Mouse (Mus musculus): ENCODE data around the gene Ercc6. TPM values are rescaled to one million over a fixed set of nuclear protein-coding genes. Genes with fewer than 3 reads are reported as not detected.

The Ercc6 gene
- polyA plus RNA-seq, 1 experiment from 2014 or later: 19.0 TPM

DNA sequence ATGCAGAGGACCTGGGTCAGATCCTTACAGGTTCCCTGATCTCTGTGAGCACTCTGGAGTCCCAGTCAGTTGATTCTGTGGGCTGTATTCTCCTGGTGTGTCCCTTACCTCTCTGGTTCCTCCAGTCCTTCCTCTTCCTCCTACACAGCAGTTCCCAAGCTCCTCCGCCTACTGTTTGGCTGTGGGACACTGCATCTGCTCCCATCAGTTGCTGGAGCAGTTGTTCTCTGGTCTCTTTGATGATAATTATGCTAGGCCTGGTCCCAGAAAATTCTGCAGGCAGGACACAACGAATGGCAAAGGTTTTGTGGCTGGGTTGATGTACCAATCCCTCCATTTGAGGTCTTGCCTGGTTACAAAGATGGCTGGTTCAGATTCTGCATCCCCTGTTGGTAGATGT, 12.0 kb upstream of the Ercc6 start:
- H3K4me1 ChIP-seq: no peaks in the 10 kb centered on the region
- ATAC-seq (ENCODE audit: insufficient number of reproducible peaks, low FRiP score, low TSS enrichment, low read depth): no peak
- no peak overlapping the region for H3K27ac ChIP-seq
- WGBS: 58% methylated on average over 2 of the region's 2 CpGs
- no peak overlapping the region for H3K9ac ChIP-seq
- H3K27me3 ChIP-seq: no peaks in the 10 kb centered on the region
- no peak overlapping the region for H3K4me2 ChIP-seq
- H3K36me3 ChIP-seq: no peaks in the 10 kb centered on the region
- no peaks in the 10 kb centered on the region for H3K9me3 ChIP-seq
- no peak overlapping the region for H3K4me3 ChIP-seq

DNA sequence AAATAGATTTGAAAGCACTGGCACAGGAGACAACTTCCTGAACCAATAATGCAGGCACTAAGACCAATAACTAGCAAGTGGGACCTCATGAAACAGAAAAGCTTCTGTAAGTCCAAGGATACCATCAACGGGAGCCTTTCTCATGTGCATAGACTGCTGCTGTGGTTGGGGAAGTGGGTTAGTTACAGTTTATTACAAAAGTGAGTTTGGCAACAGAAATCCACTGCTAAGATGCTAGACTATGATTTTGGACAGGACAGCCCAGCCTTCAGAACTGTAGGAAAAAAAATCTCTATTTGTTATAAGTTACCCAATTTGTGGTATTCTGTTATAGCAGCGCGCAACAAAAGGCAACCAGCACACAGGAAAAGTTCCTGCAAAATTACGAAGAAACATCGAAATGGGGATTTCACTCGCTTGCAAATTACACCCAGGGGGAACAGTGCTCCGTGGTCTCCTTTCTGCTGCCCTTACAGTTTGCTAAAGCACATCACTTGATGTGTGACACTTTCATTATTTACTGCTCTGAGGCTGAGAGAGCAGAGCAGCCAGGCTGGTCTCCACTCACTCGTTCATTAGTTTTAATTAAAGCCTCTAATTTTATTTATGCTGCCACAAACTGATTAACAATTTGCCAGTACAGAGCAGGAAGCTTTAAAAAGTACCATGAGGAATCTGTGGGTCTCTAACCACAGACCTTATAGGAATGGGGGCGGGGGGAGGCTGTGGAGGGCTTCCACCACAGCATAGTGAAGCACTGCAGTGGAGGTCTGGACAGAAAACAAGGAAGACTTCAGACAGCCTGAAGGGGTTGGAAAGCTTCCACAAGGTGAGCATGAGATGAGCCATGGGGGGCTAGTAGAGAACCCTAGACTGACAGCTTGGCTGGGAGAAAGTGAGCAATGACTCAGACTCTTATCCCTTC, 10.3 kb upstream of the Ercc6 start:
- H3K27ac ChIP-seq: no peak overlapping the region
- no peak overlapping the region for H3K9ac ChIP-seq
- H3K4me3 ChIP-seq: no peak overlapping the region
- no peaks in the 10 kb centered on the region for H3K36me3 ChIP-seq
- H3K4me2 ChIP-seq: no peak overlapping the region
- no peaks in the 10 kb centered on the region for H3K9me3 ChIP-seq
- WGBS: 53% methylated on average over 9 of the region's 9 CpGs
- no peaks in the 10 kb centered on the region for H3K27me3 ChIP-seq
- ATAC-seq (ENCODE audit: insufficient number of reproducible peaks, low FRiP score, low TSS enrichment, low read depth): no peak
- H3K4me1 ChIP-seq: no peaks in the 10 kb centered on the region

DNA sequence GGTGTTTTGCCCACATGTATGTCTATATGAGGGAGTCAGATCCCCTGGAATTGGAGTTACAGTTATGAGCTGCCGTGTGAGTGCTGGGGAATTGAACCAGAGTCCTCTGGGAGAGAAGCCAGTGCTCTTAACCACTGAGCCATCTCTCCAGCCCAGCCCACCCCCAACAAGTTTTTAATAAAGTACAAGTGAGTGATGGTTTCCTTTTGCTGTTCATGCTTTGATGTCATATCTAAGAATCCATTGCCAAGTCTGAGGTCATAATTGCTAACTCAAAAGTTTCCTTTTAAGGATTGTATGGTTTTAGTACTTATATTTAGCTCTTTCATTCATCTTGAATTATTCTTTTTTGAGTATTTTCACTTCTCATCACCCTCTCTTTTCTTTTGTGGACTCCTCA, 9.4 kb upstream of the Ercc6 start:
- WGBS: 68% methylated on average over 1 of the region's 1 CpGs
- Histone ChIP-seq H3K9ac (no peak overlapping the region), H3K27me3 (no peaks in the 10 kb centered on the region), H3K4me1 (no peaks in the 10 kb centered on the region), H3K9me3 (no peaks in the 10 kb centered on the region), H3K4me3 (no peak overlapping the region), H3K27ac (no peak overlapping the region), H3K4me2 (no peak overlapping the region), H3K36me3 (no peaks in the 10 kb centered on the region)
- no peak for ATAC-seq (ENCODE audit: insufficient number of reproducible peaks, low FRiP score, low TSS enrichment, low read depth)

DNA sequence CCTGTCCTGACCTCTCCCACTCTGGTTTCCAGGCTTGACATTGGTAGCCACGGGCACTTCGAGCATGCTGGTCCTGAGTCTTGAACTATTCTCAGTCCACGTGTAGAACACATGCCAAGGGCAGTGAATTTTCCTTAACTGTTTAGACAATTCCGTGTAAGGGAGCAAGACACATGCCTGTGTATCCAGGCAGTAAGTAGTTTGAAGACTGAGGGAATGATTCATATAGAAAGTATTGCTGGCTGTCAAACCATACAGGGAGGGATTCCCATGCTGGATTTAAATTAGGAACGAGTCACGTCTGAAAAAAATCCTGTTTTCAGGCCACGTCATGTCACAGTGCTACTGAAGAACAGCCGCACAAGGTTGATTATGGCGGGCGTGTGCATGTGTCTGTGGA, 7.0 kb upstream of the Ercc6 start:
- no peak overlapping the region for H3K4me3 ChIP-seq
- no peaks in the 10 kb centered on the region for H3K36me3 ChIP-seq
- no peak overlapping the region for H3K27ac ChIP-seq
- no peaks in the 10 kb centered on the region for H3K4me1 ChIP-seq
- no peaks in the 10 kb centered on the region for H3K9me3 ChIP-seq
- no peak overlapping the region for H3K9ac ChIP-seq
- H3K4me2 ChIP-seq: no peak overlapping the region
- WGBS: 76% methylated on average over 10 of the region's 10 CpGs
- no peaks in the 10 kb centered on the region for H3K27me3 ChIP-seq
- no peak for ATAC-seq (ENCODE audit: insufficient number of reproducible peaks, low FRiP score, low TSS enrichment, low read depth)

DNA sequence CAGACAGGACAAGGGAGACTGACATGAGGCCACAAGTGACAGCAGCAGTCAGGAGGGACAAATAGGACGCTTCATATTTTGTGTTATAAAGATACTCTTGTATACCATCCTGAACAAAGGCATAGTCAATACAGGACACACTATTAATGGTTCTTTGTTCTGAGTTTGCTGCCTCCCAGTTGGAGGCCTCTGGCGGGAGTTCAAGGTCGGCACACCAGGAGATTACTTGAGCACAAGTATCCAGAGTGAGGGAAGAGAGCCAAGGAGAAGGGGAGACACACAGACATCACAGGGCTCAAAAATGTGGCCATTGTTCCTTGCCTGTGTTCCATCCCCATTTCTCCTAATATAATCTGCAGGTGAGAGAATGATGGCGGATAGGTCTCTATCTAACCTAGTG, 6.1 kb upstream of the Ercc6 start:
- Histone ChIP-seq H3K27me3 (no peaks in the 10 kb centered on the region), H3K9me3 (no peaks in the 10 kb centered on the region), H3K9ac (no peak overlapping the region), H3K4me2 (no peak overlapping the region), H3K27ac (no peak overlapping the region), H3K4me3 (no peak overlapping the region), H3K36me3 (no peaks in the 10 kb centered on the region), H3K4me1 (no peaks in the 10 kb centered on the region)
- no peak for ATAC-seq (ENCODE audit: insufficient number of reproducible peaks, low FRiP score, low TSS enrichment, low read depth)
- WGBS: 78% methylated on average over 4 of the region's 4 CpGs

DNA sequence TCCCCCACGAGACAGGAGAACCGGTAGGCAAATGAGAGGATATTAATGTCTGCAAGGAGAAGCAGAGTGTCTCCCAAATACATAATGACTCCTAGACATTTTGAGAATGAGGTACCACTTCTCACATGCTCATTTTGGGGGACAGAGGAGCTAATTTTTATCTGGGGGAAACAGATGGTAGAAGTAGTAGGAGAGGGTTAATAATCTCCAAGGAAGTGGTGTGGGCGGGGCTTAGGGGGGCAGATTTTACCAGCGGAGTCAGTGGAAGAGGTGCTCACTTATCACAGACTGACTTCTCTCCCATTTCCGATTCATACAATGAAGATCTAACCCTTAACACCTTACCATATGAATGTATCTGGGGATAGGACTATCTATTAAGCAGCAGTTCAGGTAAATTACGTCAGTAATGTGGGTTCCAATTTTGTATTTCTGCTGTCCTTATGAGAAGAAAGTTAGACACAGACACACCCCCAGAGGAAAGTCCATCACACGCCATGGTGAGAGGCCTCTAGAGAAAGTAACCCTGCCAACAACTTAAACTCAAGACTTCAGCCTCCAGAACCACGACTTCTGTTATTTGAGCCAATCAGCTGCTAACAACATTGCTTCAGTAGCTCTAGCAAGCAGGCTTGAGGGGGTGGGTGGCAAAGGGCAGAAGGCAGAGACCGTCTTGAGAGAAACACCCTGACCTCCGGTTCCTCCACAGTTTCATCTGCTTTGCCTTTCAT, 5.1 kb upstream of the Ercc6 start:
- Histone ChIP-seq H3K9me3 (no peaks in the 10 kb centered on the region), H3K4me3 (no peak overlapping the region), H3K9ac (no peak overlapping the region), H3K36me3 (no peaks in the 10 kb centered on the region), H3K27me3 (no peaks in the 10 kb centered on the region), H3K27ac (no peak overlapping the region), H3K4me1 (peaks cover 5% of the 10 kb centered on the region), H3K4me2 (no peak overlapping the region)
- 60% methylated on average over 10 of the region's 10 CpGs for WGBS
- ATAC-seq (ENCODE audit: insufficient number of reproducible peaks, low FRiP score, low TSS enrichment, low read depth): no peak

DNA sequence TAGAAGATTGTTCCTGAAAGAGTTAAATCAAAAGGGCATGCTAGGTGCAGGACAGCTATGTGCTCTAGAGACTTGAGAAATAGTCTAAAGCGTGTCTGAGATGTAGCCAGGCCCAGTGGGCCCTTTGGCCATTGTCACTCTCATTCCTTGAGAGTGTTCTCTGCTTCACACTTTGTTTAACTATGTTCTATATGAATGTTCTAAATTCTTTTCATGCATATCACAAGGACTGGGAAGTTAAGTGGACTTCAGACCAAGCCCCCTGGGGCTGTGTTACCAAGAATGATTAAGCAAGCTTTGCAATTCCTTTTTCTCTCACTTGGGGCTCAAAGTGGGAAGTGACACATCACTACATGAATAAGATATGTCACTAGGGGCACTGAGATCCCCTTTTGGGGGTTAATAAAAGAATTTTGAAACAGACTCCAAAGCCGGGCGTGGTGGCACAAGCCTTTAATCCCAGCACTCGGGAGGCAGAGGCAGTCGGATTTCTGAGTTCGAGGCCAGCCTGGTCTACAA, 3.8 kb upstream of the Ercc6 start:
- ATAC-seq (ENCODE audit: insufficient number of reproducible peaks, low FRiP score, low TSS enrichment, low read depth): no peak
- Histone ChIP-seq H3K9ac (no peak overlapping the region), H3K27me3 (no peaks in the 10 kb centered on the region), H3K27ac (no peak overlapping the region), H3K36me3 (no peaks in the 10 kb centered on the region), H3K9me3 (no peaks in the 10 kb centered on the region), H3K4me3 (no peak overlapping the region), H3K4me1 (peaks cover 13% of the 10 kb centered on the region), H3K4me2 (no peak overlapping the region)
- 82% methylated on average over 6 of the region's 6 CpGs for WGBS

DNA sequence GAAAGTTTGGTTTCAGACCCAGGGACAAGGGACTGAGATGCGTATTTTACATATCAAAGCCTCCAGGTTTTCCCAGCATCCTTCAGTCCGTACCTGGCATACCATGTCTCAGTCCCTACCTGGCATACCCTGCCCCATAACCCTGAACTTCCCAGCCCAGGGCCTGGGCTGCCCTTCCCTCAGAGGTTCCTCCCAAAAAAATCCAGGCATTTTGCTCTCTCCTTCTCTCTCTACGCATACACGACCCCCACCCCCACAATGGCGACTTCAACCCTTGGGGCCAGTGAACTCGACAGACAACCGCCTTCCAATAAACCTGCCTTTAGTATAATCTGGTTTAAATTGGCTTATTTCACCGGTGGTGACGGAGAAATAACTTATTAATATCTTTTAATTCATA, 409 bp upstream of the Ercc6 start:
- Histone ChIP-seq H3K4me1 (peaks cover 18% of the 10 kb centered on the region), H3K9ac (no peak overlapping the region), H3K4me3 (peak overlapping the region; percentile 67), H3K27me3 (no peaks in the 10 kb centered on the region), H3K27ac (0 out of 2 replicates have a peak overlapping the region, but pooled peaks have one; percentile 79), H3K9me3 (no peaks in the 10 kb centered on the region), H3K4me2 (peak overlapping the region; percentile 80), H3K36me3 (peaks cover 14% of the 10 kb centered on the region)
- ATAC-seq (ENCODE audit: insufficient number of reproducible peaks, low FRiP score, low TSS enrichment, low read depth): no peak
- 37% methylated on average over 9 of the region's 9 CpGs for WGBS

DNA sequence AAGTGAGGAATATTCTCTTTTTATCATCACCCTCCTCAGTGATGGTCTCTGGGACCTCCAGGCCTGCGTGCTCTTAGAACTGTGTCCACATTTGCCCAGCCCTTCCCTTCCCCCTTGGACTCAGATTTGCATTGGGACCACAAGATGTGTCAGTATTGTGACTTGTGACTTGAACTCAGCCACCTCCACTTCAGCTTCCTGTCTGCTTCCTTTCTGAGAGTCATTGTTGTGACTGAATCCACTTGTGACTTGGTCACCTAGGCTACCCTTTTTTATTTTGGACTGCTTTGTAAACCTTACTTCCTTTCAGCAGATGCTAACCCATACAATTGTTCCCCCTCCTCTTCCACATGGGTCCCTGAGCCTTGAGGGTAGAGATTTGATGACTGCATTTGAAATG, 2.8 kb downstream of the Ercc6 start:
- no peak for ATAC-seq (ENCODE audit: insufficient number of reproducible peaks, low FRiP score, low TSS enrichment, low read depth)
- no peak overlapping the region for H3K27ac ChIP-seq
- 84% methylated on average over 1 of the region's 1 CpGs for WGBS
- H3K27me3 ChIP-seq: no peaks in the 10 kb centered on the region
- H3K4me2 ChIP-seq: no peak overlapping the region
- peaks cover 41% of the 10 kb centered on the region for H3K36me3 ChIP-seq
- no peak overlapping the region for H3K4me3 ChIP-seq
- H3K9me3 ChIP-seq: no peaks in the 10 kb centered on the region
- peaks cover 20% of the 10 kb centered on the region for H3K4me1 ChIP-seq
- H3K9ac ChIP-seq: no peak overlapping the region

DNA sequence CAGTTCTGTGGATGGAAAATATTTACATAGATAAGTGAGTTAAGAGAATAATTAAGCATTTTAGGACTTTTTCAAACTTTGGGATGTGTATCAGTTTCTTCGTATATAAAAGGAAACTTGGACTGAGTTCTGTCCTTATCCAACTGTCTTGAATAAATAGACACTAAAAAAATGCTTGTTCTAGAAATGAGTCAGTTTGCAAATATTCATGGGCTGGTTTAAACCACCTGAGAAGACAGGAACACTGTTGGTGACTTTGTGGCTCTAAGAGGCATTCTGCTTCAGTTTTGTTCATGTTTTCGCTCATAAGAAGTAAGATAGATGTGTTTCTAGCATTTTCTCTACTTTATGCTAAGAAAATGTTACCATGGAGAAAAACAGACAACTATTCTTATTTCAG, 5.2 kb downstream of the Ercc6 start:
- no peak overlapping the region for H3K4me3 ChIP-seq
- H3K9ac ChIP-seq: no peak overlapping the region
- no peak overlapping the region for H3K4me2 ChIP-seq
- H3K27ac ChIP-seq: no peak overlapping the region
- peaks cover 51% of the 10 kb centered on the region for H3K36me3 ChIP-seq
- H3K9me3 ChIP-seq: no peaks in the 10 kb centered on the region
- H3K27me3 ChIP-seq: no peaks in the 10 kb centered on the region
- no peak for ATAC-seq (ENCODE audit: insufficient number of reproducible peaks, low FRiP score, low TSS enrichment, low read depth)
- peaks cover 17% of the 10 kb centered on the region; the same call in 1 of the 2 replicates for H3K4me1 ChIP-seq
- 95% methylated on average over 2 of the region's 2 CpGs for WGBS

DNA sequence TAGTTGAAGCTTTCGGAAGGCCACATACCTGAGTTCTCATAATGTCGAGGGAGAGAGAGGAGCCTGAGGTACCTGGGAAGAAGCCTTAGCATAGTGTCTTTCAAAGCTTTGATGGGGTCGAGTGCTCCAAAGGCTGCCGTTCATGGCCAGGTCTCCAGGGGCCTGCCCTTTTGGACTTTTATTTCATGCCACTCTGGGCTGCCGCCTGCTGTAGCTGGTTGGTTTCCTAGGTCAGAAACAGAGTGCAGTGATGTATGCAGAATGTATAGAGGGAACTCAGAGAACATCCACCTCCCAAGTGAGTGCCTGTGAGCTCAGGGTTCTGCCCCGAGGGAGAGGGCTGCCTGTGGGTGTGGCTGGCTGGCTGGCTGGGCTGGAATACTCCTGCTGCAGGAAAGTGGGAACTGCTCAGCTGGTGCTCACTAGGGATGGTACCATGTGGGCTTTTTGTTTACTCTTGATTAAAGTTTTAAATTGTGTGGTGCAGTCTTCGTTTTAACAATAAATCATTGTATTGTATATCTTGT, 7.1 kb downstream of the Ercc6 start:
- 70% methylated on average over 7 of the region's 7 CpGs for WGBS
- no peak overlapping the region for H3K27ac ChIP-seq
- peaks cover 51% of the 10 kb centered on the region for H3K36me3 ChIP-seq

DNA sequence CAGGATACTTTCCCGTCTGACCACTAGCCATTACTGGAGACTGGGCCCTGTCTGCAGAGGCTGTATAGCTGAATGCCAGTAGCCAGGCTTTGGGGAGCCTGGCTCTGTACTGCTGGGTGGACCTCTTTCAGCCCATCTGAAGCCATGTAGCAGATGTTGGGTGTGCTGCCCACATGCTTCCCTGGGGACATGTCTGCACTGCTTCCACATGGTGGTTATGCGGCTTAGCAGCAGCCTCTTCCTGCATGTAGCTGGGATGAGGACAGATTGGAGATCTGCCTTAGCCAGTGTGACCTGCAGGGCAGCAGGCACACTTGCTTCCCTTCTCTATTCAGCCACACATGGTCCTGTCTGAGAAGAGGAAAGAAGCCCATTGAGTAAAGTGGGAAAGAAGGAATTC, 9.0 kb downstream of the Ercc6 start:
- Histone ChIP-seq H3K4me2 (no peak overlapping the region), H3K9ac (no peak overlapping the region), H3K36me3 (peaks cover 54% of the 10 kb centered on the region), H3K4me3 (no peak overlapping the region), H3K27ac (no peak overlapping the region), H3K4me1 (0 out of 2 replicates have a peak, but pooled peaks cover 4% of the 10 kb centered on the region), H3K9me3 (no peaks in the 10 kb centered on the region), H3K27me3 (no peaks in the 10 kb centered on the region)
- 72% methylated on average over 2 of the region's 2 CpGs for WGBS
- ATAC-seq (ENCODE audit: insufficient number of reproducible peaks, low FRiP score, low TSS enrichment, low read depth): no peak

More for the DNA sequence above, 7.1 kb downstream of the Ercc6 start:
- no peak overlapping the region for H3K9ac ChIP-seq
- no peaks in the 10 kb centered on the region for H3K9me3 ChIP-seq
- H3K4me3 ChIP-seq: no peak overlapping the region
- H3K27me3 ChIP-seq: no peaks in the 10 kb centered on the region
- no peak overlapping the region for H3K4me2 ChIP-seq
- H3K4me1 ChIP-seq: 0 out of 2 replicates have a peak, but pooled peaks cover 4% of the 10 kb centered on the region
- ATAC-seq (ENCODE audit: insufficient number of reproducible peaks, low FRiP score, low TSS enrichment, low read depth): no peak
